Mouse (Mus musculus) liver, embryonic 15.5 days (tissue): ENCODE measurements around the gene Ccl26. TPM values are rescaled to one million over a fixed set of nuclear protein-coding genes. Genes with fewer than 3 reads are reported as not detected.

Experiments used
- ATAC-seq: fragments of 200-750 bp; cut with Nextera tagmentation; 2 replicates; pipeline ENCODE4 v1.8.0; 2017; ENCODE audit warnings: moderate number of reproducible peaks, mild to moderate bottlenecking, moderate library complexity; ENCODE audit not compliant: insufficient read depth
- H3K27ac ChIP-seq: fragments of 300-500 bp; sonication (generic); replicated peaks from 2 replicates; pipeline ENCODE4 v1.5.1; 2015; ENCODE audit warnings: mild to moderate bottlenecking, inconsistent platforms
- H3K27me3 ChIP-seq: fragments of 300-500 bp; sonication (generic); 2 replicates; pipeline ENCODE4 v1.6.1; 2015; ENCODE audit warnings: mild to moderate bottlenecking, inconsistent platforms
- H3K36me3 ChIP-seq: fragments of 300-500 bp; sonication (generic); replicated peaks from 2 replicates; pipeline ENCODE4 v1.6.1; 2015; ENCODE audit warnings: moderate library complexity, mild to moderate bottlenecking, inconsistent platforms
- H3K4me1 ChIP-seq: fragments of 300-500 bp; sonication (generic); replicated peaks from 2 replicates; pipeline ENCODE4 v1.6.1; 2015; ENCODE audit warnings: inconsistent platforms
- H3K4me2 ChIP-seq: fragments of 300-500 bp; sonication (generic); 2 replicates; pipeline ENCODE4 v1.6.1; 2015; ENCODE audit warnings: moderate library complexity, mild to moderate bottlenecking, inconsistent platforms
- H3K4me3 ChIP-seq: fragments of 300-500 bp; sonication (generic); replicated peaks from 2 replicates; pipeline ENCODE4 v1.5.1; 2015; ENCODE audit warnings: mild to moderate bottlenecking, inconsistent platforms
- H3K9ac ChIP-seq: fragments of 300-500 bp; sonication (generic); 2 replicates; pipeline ENCODE4 v1.6.1; 2015; ENCODE audit warnings: moderate library complexity, mild to moderate bottlenecking, inconsistent platforms
- H3K9me3 ChIP-seq: fragments of 300-500 bp; sonication (generic); replicated peaks from 2 replicates; pipeline ENCODE4 v1.6.1; 2016; ENCODE audit warnings: inconsistent platforms
- WGBS: fragments of 180-500 bp; shearing (Covaris S2); methylation state at CpG from one replicate; pipeline ENCODE4 v1.1.7; 2015; ENCODE audit warnings: mixed read lengths; ENCODE audit not compliant: insufficient replicate concordance; 5-methylcytosine and 5-hydroxymethylcytosine counted together
- polyA plus RNA-seq: library from polyadenylated mRNA; unstranded; fragments of >200 nt; fragmentation: Nextera tagmentation; extraction: Ambion mirVana; gene quantifications from 2 replicates; pipeline ENCODE4 v1.2.1, GENCODE M21; 2015

Ccl26 gene
- polyA plus RNA-seq, 1 experiment from 2014 or later = not detected

DNA sequence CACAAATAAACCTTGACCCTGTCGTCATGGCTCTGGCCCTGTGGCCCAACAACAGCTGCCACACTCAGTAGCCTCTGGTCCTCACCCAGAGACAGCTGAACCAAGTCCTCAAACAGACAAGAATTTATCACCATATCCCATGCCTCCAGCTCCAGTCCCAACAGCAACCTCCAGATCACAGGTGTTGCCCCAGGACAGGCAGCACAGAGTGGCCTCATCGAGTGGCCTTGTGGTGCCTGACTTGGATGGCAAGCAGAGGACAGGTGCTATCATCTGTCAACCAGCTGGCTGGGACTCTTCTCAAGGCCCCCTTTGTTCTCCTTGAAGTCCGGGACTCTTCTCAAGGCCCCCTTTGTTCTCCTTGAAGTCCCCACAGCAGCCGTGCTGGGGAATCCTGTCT lies 50.2 kb downstream of the Ccl26 start:
- no peak overlapping the region for H3K9ac ChIP-seq
- H3K27ac ChIP-seq = no peak overlapping the region
- H3K9me3 ChIP-seq = no peaks in the 10 kb centered on the region
- no peaks in the 10 kb centered on the region for H3K27me3 ChIP-seq
- ATAC-seq = no peak
- H3K36me3 ChIP-seq = no peaks in the 10 kb centered on the region
- 57% methylated on average over 4 of the region's 4 CpGs for WGBS
- no peaks in the 10 kb centered on the region for H3K4me1 ChIP-seq
- H3K4me3 ChIP-seq = no peak overlapping the region
- no peak overlapping the region for H3K4me2 ChIP-seq

DNA sequence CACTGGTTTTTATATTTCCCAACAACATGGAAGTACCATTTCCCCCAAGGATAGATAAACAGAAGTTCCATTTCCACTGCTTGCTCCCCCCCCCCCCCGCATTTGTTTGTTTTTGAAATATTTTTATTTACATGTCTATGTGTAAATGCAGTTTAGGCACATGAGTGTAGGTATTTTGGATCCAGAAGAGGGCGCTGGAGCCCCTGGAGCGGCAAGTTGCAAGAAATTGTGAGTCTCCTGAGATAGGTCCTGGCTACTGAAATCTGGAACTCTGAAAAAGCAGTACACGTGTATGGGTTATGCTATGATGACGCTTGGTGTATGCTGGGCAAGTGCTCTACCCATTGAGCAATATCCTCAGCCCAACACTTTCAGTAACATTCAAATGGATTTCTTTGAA lies 52.3 kb downstream of the Ccl26 start:
- no peaks in the 10 kb centered on the region for H3K36me3 ChIP-seq
- no peaks in the 10 kb centered on the region for H3K27me3 ChIP-seq
- no peak overlapping the region for H3K9ac ChIP-seq
- no peak for ATAC-seq
- H3K27ac ChIP-seq = no peak overlapping the region
- no peaks in the 10 kb centered on the region for H3K4me1 ChIP-seq
- no peak overlapping the region for H3K4me2 ChIP-seq
- no peak overlapping the region for H3K4me3 ChIP-seq
- 43% methylated on average over 5 of the region's 5 CpGs for WGBS
- no peaks in the 10 kb centered on the region for H3K9me3 ChIP-seq

Other genes with a start within 250 kb of the Ccl26 start
- gene Fkbp6, start 213.5 kb downstream of the Ccl26 start, polyA plus RNA-seq = 0.09 TPM in 1 of 2 replicates, not detected in the other
- not detected in 2 replicates for gene Trim50, start 210.3 kb downstream of the Ccl26 start, polyA plus RNA-seq
- 16.1 and 16.4 TPM in 2 replicates for gene Nsun5, start 193.6 kb downstream of the Ccl26 start, polyA plus RNA-seq
- gene Pom121, start 169.0 kb downstream of the Ccl26 start, polyA plus RNA-seq = 5.5 and 5.8 TPM in 2 replicates
- gene Hip1, start 18.4 kb downstream of the Ccl26 start, polyA plus RNA-seq = 3.0 and 3.5 TPM in 2 replicates
- 15.4 and 20.1 TPM in 2 replicates for gene Ccl24, start 9.5 kb upstream of the Ccl26 start, polyA plus RNA-seq
- 9.1 and 9.4 TPM in 2 replicates for gene Rhbdd2, start 69.0 kb upstream of the Ccl26 start, polyA plus RNA-seq
- gene Por, start 106.5 kb upstream of the Ccl26 start, polyA plus RNA-seq = 37.0 and 45.5 TPM in 2 replicates
- gene Tmem120a, start 180.9 kb upstream of the Ccl26 start, polyA plus RNA-seq = 17.8 and 18.9 TPM in 2 replicates
- gene Styxl1, start 214.8 kb upstream of the Ccl26 start, polyA plus RNA-seq = not detected in 2 replicates
- 302 and 306 TPM in 2 replicates for gene Mdh2, start 214.9 kb upstream of the Ccl26 start, polyA plus RNA-seq
- gene Srrm3, start 243.3 kb upstream of the Ccl26 start, polyA plus RNA-seq = 0.02 TPM in 1 of 2 replicates, not detected in the other